Mouse (Mus musculus) thymus, adult 2 months (tissue): Measurements from ENCODE around the gene Casq2.

Experiments used
- CTCF ChIP-seq: fragments of 200-500 bp; IDR thresholded peaks from 2 replicates; pipeline ENCODE4 v1.5.1; 2012; ENCODE audit warnings: mild to moderate bottlenecking, control low read depth, low read length, moderate library complexity, borderline replicate concordance; ENCODE audit not compliant: control insufficient read depth, poor library complexity, insufficient read depth; ENCODE audit errors: extremely low read depth
- POLR2A ChIP-seq: fragments of 200-500 bp; IDR thresholded peaks from 2 replicates; pipeline ENCODE4 v1.6.1; 2012; ENCODE audit warnings: mild to moderate bottlenecking, low read length, control low read depth, moderate library complexity; ENCODE audit not compliant: control insufficient read depth, poor library complexity, insufficient read depth; ENCODE audit errors: extremely low read depth

DNA sequence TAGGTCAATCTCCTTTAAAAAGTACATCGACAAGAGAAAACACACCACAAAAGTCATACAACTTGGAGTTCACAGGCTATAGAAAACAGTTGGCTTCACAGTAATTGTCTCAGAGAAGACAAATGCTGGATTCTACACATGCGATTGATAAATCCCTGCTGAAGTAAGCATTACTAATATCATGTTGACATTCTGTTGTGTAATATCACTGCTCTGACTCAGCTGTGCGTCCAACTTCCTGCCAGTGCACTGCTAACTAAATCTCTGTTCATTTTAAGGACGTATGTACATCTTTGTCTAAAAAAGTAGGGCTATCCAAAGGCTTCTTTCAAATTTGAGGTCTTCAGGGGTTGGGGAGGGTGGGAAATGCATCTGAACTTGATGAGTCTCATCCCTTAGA is 101.2 kb downstream of the Casq2 start:
- TF ChIP-seq CTCF (no peak), POLR2A (no peak)
